Mouse (Mus musculus): ENCODE results near the gene Fbp2. TPM values are rescaled to one million over a fixed set of nuclear protein-coding genes. Genes with fewer than 3 reads are reported as not detected.
A peak's percentile ranks its signal among the peaks of the same experiment; 100 is the strongest.

Fbp2 gene
- total RNA-seq (2021) = 10 to 100 TPM; 30.0 to 48.3 TPM
- long read RNA-seq, experiment 1, transcript Fbp2-201 (7 exons, 1,354 nt) = major isoform, 102 of 107 reads
- long read RNA-seq, experiment 1, partial matches to known transcripts = 5 of 107 reads
- long read RNA-seq, experiment 1, other reads (novel, unspliced or antisense) = 0 of 107 reads
- long read RNA-seq, experiment 2, transcript Fbp2-201 (7 exons, 1,354 nt) = major isoform, 69 of 76 reads
- long read RNA-seq, experiment 2, partial matches to known transcripts = 6 of 76 reads
- long read RNA-seq, experiment 2, other reads (novel, unspliced or antisense) = 1 of 76 reads

GRCm38 (mm10) chr13:62857941-62858915, at the start of gene Fbp2:
TSS of gene Fbp2 (minus strand) at chr13:62858422.
- DNase-seq = peak; percentile 78

GRCm38 (mm10) chr13:62907527-62908162, 49.4 kb upstream of the Fbp2 start:
- no peak for DNase-seq

GRCm38 (mm10) chr13:62901139-62901538, 42.9 kb upstream of the Fbp2 start:
- no peak for DNase-seq

- DNase-seq = no peak
Observed at GRCm38 (mm10) chr13:62897927-62898646, 39.9 kb upstream of the Fbp2 start.

GRCm38 (mm10) chr13:62893044-62893842, 35.0 kb upstream of the Fbp2 start:
- DNase-seq = no peak

- no peak for DNase-seq
Observed at GRCm38 (mm10) chr13:62889311-62889710, 31.1 kb upstream of the Fbp2 start.

GRCm38 (mm10) chr13:62887712-62888441, 29.7 kb upstream of the Fbp2 start, which contains the start of gene Fbp1:
TSS of gene Fbp1 (minus strand) at chr13:62888282.
- no peak for DNase-seq

- DNase-seq = no peak
Observed at GRCm38 (mm10) chr13:62884536-62884935, 26.3 kb upstream of the Fbp2 start.

- DNase-seq = no peak
Observed at GRCm38 (mm10) chr13:62883925-62884324, 25.7 kb upstream of the Fbp2 start.

- no peak for DNase-seq
Observed at GRCm38 (mm10) chr13:62883436-62883835, 25.2 kb upstream of the Fbp2 start.

- no peak for DNase-seq
Observed at GRCm38 (mm10) chr13:62882856-62883255, 24.6 kb upstream of the Fbp2 start.

GRCm38 (mm10) chr13:62881336-62881735, 23.1 kb upstream of the Fbp2 start:
- DNase-seq = no peak

- no peak for DNase-seq
Observed at GRCm38 (mm10) chr13:62879831-62880615, 21.8 kb upstream of the Fbp2 start.

GRCm38 (mm10) chr13:62879411-62879810, 21.2 kb upstream of the Fbp2 start:
- no peak for DNase-seq

GRCm38 (mm10) chr13:62877247-62877646, 19.0 kb upstream of the Fbp2 start:
- DNase-seq = no peak

- no peak for DNase-seq
Observed at GRCm38 (mm10) chr13:62876111-62876510, 17.9 kb upstream of the Fbp2 start.

- no peak for DNase-seq
Observed at GRCm38 (mm10) chr13:62872252-62872651, 14.0 kb upstream of the Fbp2 start.

GRCm38 (mm10) chr13:62870605-62871004, 12.4 kb upstream of the Fbp2 start:
- no peak for DNase-seq

GRCm38 (mm10) chr13:62866817-62867216, 8.6 kb upstream of the Fbp2 start:
- no peak for DNase-seq

Data from gastrocnemius, postnatal 25 days (tissue).